Mouse (Mus musculus) stomach, embryonic 16.5 days (tissue): ENCODE results near the gene Fbln2. TPM values are rescaled to one million over a fixed set of nuclear protein-coding genes. Genes with fewer than 3 reads are reported as not detected.

ENCODE experiments used
- ATAC-seq: fragments of 200-750 bp; cut with Nextera tagmentation; 2 replicates; pipeline ENCODE4 v1.8.0; 2017; ENCODE audit warnings: moderate number of reproducible peaks, moderate TSS enrichment; ENCODE audit not compliant: insufficient read depth, low FRiP score
- H3K27ac ChIP-seq: fragments of 300-500 bp; sonication (generic); 2 replicates; pipeline ENCODE4 v1.5.1; 2014; ENCODE audit warnings: low read length
- H3K27me3 ChIP-seq: fragments of 300-500 bp; sonication (generic); 2 replicates; pipeline ENCODE4 v1.6.1; 2014; ENCODE audit warnings: low read length, control low read depth, mixed read lengths; ENCODE audit not compliant: control insufficient read depth, insufficient read depth
- H3K36me3 ChIP-seq: fragments of 300-500 bp; sonication (generic); 2 replicates; pipeline ENCODE4 v1.6.1; 2014; ENCODE audit warnings: low read length; ENCODE audit not compliant: control insufficient read depth, insufficient read depth
- H3K4me1 ChIP-seq: fragments of 300-500 bp; sonication (generic); 2 replicates; pipeline ENCODE4 v1.6.1; 2014; ENCODE audit warnings: low read length, control low read depth, mixed read lengths; ENCODE audit not compliant: control insufficient read depth, insufficient read depth
- H3K4me2 ChIP-seq: fragments of 300-500 bp; sonication (generic); 2 replicates; pipeline ENCODE4 v1.6.1; 2014; ENCODE audit warnings: low read depth, low read length, mixed read lengths
- H3K4me3 ChIP-seq: fragments of 300-500 bp; sonication (generic); replicated peaks from 2 replicates; pipeline ENCODE4 v1.5.1; 2014; ENCODE audit warnings: mild to moderate bottlenecking, low read length
- H3K9ac ChIP-seq: fragments of 300-500 bp; sonication (generic); 2 replicates; pipeline ENCODE4 v1.6.1; 2014; ENCODE audit warnings: low read length
- H3K9me3 ChIP-seq: fragments of 300-500 bp; sonication (generic); replicated peaks from 2 replicates; pipeline ENCODE4 v1.6.1; 2016; ENCODE audit warnings: low read length, control low read depth; ENCODE audit not compliant: control insufficient read depth
- WGBS: fragments of 180-500 bp; shearing (Covaris S2); extraction: QIAGEN DNeasy Blood & Tissue Kit; methylation state at CpG from one replicate; pipeline ENCODE4 v1.1.7; 2014; 5-methylcytosine and 5-hydroxymethylcytosine counted together
- polyA plus RNA-seq: library from polyadenylated mRNA; unstranded; fragments of >200 nt; fragmentation: Nextera tagmentation; extraction: Ambion mirVana; gene quantifications from 2 replicates; pipeline ENCODE4 v1.2.1, GENCODE M21; 2015

Gene Fbln2
- polyA plus RNA-seq, 1 experiment from 2014 or later, result 63.0 TPM

DNA sequence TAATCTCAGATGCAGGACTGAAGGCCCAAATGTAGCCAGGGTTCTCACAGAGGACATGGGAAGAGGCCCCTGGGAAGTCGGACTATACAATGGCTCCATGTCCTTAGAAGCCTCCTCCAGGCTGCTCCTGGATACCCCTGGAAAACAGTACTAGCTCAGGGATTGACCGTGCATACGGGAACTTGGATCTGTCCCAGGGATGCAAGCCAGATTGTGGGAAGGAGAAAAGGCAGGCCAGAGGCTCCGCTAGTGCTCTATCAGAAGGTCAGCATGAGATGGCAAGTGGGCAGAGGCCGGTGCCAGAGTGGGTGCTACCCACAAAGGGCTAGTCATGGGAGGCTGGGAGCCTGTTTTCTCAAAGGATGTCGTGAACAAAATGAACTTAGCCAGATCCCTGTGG is 25.3 kb upstream of the Fbln2 start:
- WGBS, result 67% methylated on average over 6 of the region's 6 CpGs
- H3K4me1 ChIP-seq, result no peaks in the 10 kb centered on the region
- no peaks in the 10 kb centered on the region for H3K9me3 ChIP-seq
- no peaks in the 10 kb centered on the region for H3K27me3 ChIP-seq
- no peaks in the 10 kb centered on the region for H3K36me3 ChIP-seq
- no peak overlapping the region for H3K4me3 ChIP-seq
- no peak overlapping the region for H3K4me2 ChIP-seq
- no peak overlapping the region for H3K27ac ChIP-seq
- no peak overlapping the region for H3K9ac ChIP-seq
- ATAC-seq, result no peak

DNA sequence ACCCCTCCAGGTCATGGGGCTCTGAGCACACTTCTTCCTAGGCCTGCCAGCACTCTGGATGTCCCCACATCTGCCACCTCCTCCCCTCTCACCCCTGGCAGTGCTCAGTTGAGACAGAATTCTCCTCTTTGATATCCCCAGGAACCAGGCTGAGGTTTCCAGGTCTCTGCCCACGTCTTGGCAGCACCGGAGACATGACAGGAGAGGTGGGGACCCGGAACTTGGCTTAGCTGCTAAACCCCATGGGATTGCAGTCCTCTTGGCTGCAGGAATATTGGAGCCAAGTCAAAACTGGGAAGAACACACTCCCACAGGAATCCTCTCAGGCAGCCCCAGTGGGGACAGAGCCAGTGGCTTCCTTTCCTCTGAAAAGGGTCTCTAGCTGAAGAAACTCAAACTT is 24.4 kb upstream of the Fbln2 start:
- ATAC-seq, result no peak
- no peak overlapping the region for H3K4me3 ChIP-seq
- H3K36me3 ChIP-seq, result no peaks in the 10 kb centered on the region
- no peak overlapping the region for H3K27ac ChIP-seq
- no peaks in the 10 kb centered on the region for H3K4me1 ChIP-seq
- H3K4me2 ChIP-seq, result no peak overlapping the region
- H3K9ac ChIP-seq, result no peak overlapping the region
- 62% methylated on average over 3 of the region's 3 CpGs for WGBS
- H3K27me3 ChIP-seq, result no peaks in the 10 kb centered on the region
- no peaks in the 10 kb centered on the region for H3K9me3 ChIP-seq

DNA sequence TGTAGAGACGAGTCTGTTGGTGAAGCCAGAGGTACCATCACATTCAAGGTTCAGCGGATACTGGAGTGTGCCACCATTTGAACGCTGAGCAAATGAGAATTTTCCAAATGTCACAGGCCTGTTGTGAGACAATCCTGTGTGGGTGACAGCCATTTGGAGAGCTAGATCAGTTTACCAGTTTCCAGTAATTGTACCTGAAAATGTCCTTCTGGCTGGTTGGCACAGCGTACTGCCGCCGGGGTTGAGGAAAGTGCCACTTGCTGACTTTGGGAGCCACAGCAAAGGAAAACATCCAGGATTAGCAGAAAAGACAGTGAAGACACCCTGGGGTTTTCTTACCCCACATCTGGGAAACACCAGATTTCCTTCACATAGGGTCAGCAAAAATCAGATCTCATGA is 22.3 kb upstream of the Fbln2 start:
- 87% methylated on average over 6 of the region's 6 CpGs for WGBS
- no peaks in the 10 kb centered on the region for H3K27me3 ChIP-seq
- no peak overlapping the region for H3K9ac ChIP-seq
- no peak for ATAC-seq
- no peaks in the 10 kb centered on the region for H3K4me1 ChIP-seq
- H3K9me3 ChIP-seq, result no peaks in the 10 kb centered on the region
- no peak overlapping the region for H3K4me2 ChIP-seq
- no peak overlapping the region for H3K4me3 ChIP-seq
- no peaks in the 10 kb centered on the region for H3K36me3 ChIP-seq
- no peak overlapping the region for H3K27ac ChIP-seq

DNA sequence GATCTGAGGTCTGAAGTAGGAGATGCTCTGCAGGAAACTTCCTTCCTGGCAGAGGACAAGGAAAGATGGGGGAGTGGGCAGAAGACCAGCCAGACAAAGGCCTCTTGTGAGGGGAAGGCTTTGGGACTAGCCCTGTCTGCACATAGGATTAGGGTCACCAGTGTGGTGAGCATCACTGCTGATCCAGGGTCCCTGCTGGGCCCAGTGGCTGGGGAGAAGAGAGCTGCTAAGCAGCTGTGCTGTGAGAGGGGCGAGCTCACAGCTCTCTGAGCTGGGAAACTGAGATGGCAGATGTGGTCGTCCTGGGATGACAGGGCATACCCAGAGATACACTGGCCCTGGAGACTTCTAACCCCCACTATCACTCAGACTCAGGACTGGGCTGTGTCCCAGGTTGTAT is 20.8 kb upstream of the Fbln2 start:
- 65% methylated on average over 2 of the region's 2 CpGs for WGBS
- Histone ChIP-seq H3K27ac (no peak overlapping the region), H3K4me1 (no peaks in the 10 kb centered on the region), H3K9ac (no peak overlapping the region), H3K27me3 (no peaks in the 10 kb centered on the region), H3K36me3 (no peaks in the 10 kb centered on the region), H3K9me3 (no peaks in the 10 kb centered on the region), H3K4me2 (no peak overlapping the region), H3K4me3 (no peak overlapping the region)
- ATAC-seq, result no peak

DNA sequence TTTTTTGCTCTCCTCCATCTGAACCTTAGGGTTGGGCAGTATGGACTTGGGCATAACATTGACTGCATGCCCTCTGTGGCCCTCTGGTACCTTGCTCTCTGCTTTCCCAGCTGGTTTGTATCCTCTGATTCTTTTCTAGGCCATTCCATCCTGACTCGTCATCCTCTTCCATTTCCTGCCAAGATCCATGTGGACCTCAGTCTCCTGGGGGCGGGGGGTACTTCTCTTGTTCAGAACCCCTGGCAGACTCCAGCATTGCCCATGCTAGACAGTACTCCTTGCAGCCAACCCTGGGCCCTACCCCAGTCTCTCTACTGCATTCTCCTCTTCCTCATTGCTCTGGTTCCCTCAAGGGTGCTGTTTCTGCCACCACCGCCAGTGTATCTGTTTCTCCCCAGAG is 19.8 kb upstream of the Fbln2 start:
- Histone ChIP-seq H3K36me3 (no peaks in the 10 kb centered on the region), H3K27ac (no peak overlapping the region), H3K27me3 (no peaks in the 10 kb centered on the region), H3K4me1 (no peaks in the 10 kb centered on the region), H3K9ac (no peak overlapping the region), H3K4me3 (no peak overlapping the region), H3K4me2 (no peak overlapping the region), H3K9me3 (no peaks in the 10 kb centered on the region)
- WGBS, result 72% methylated on average over 3 of the region's 3 CpGs
- no peak for ATAC-seq

DNA sequence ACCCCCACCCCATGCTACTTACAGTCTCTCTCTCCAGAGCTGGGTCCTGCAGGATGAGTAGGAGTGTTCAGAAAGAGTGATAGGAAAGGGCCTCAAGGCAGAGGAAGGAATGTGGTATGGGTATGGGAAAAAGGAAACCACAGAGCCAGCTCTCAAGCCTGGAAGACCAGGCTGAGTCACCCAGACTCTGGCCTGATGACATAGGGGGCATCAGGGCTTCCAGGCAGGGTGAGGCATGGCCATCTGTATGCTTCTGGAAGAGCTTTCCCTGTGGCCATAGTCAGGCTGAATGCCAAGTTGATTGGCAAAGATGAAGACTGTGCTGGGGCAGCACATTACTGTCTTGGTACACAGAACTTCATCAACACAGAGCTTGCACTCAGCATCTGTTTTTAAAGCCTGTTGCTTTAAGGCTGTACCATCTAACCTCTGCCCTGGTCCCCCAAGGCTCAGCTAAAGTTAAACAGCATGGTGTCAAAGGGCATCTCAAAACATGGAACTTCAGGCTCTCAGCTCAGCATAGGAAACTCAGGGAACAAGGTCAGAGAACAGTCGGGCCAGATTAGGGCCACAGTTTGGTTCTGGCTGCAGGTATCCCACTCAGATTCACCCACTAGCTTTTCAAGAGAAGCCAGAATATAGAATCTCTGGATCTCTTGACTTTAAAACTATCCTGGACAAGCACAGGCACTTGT is 19.3 kb upstream of the Fbln2 start:
- H3K4me1 ChIP-seq, result no peaks in the 10 kb centered on the region
- H3K9me3 ChIP-seq, result no peaks in the 10 kb centered on the region
- no peaks in the 10 kb centered on the region for H3K36me3 ChIP-seq
- no peak for ATAC-seq
- H3K4me3 ChIP-seq, result no peak overlapping the region
- no peaks in the 10 kb centered on the region for H3K27me3 ChIP-seq
- no peak overlapping the region for H3K9ac ChIP-seq
- H3K4me2 ChIP-seq, result no peak overlapping the region
- no peak overlapping the region for H3K27ac ChIP-seq
- 48% methylated on average over 1 of the region's 1 CpGs for WGBS

DNA sequence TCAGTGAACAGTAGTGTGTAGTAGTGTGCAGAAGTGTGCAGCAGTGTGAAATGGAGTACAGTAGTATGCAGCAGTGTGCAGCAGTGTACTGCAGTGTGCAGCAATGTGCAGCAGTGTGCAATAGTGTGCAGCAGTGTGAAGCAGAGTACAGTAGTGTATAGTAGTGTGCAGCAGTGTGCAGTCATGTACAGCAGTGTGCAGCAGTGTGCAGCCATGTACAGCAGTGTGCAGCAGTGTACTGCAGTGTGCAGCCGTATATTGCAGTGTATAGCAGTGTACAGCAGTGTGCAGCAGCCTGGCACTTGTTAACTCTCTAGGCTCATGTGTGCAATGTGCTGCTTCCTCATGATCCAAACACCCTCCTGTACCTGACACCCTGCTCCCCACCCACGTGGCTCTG is 13.8 kb upstream of the Fbln2 start:
- H3K9me3 ChIP-seq, result no peaks in the 10 kb centered on the region
- H3K36me3 ChIP-seq, result no peaks in the 10 kb centered on the region
- H3K4me3 ChIP-seq, result no peak overlapping the region
- H3K9ac ChIP-seq, result no peak overlapping the region
- 76% methylated on average over 2 of the region's 2 CpGs for WGBS
- H3K27ac ChIP-seq, result no peak overlapping the region
- no peak overlapping the region for H3K4me2 ChIP-seq
- ATAC-seq, result no peak
- peaks cover 11% of the 10 kb centered on the region; the same call in 1 of the 2 replicates for H3K4me1 ChIP-seq
- no peaks in the 10 kb centered on the region for H3K27me3 ChIP-seq

DNA sequence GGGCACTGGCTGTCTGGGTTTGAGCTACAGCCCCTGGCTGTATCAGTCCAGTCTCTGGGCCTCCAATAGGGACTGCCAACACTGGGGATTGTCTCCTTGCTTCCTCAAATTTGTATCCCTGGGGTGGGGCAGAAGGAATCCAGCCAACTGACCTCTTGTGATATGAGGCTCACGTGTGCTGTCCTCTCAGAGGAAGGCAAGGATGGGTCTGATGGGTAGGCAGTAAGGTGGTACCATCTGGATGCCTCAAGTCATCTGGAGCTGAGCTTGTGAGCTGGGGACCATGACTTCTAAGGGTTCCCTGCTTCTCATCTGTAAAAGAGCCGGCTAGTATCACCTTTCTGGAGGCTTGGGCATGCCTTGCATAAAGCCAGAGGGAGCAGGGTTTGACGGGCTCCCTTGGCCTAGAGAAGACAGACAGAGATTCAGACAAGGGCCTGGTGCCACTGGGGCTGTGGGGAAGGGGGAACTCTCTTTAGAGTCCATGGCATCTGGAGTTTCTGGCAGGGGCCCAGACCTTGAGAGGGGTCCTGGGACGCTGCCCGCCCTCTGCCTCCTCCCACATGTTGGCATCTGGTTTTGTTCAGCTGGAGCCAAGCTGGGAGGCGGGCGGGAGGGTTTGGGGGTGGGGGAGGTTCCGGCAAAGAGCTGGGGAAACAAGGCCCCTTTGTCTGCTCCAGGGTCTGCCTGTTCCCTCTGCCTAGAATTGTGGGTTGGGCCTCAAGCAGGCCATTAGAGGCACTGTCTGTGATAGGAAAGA is 11.6 kb upstream of the Fbln2 start:
- Histone ChIP-seq H3K36me3 (no peaks in the 10 kb centered on the region), H3K27ac (peak overlapping the region; percentile 12; the same call in 1 of the 2 replicates), H3K4me3 (no peak overlapping the region), H3K9me3 (no peaks in the 10 kb centered on the region), H3K27me3 (no peaks in the 10 kb centered on the region), H3K4me2 (no peak overlapping the region), H3K9ac (no peak overlapping the region), H3K4me1 (peaks cover 11% of the 10 kb centered on the region; the same call in 1 of the 2 replicates)
- peak; percentile 52; the same call in 1 of the 2 replicates for ATAC-seq
- 34% methylated on average over 8 of the region's 8 CpGs for WGBS

DNA sequence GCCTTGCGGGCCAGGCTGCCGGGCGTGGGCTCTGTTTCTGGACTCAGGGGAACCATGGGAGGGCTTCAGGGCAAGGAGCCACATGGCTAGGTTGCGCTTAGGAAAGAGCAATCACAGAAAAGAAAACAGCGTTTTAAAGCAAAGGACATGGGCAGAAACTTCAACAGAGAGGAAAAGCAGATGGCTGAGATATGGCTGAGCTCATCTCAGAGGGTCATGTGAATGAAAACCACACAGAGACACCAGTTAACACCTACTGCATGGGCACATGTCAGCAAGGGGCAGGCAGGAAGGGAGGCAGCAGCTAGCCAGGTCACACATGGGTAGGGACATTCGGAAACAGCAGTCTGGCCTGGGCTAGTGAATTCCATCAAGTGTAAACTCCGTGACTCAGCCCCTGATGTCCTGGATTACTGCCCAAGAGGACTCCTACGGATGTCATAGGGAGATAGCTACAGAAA is 10.3 kb upstream of the Fbln2 start:
- 68% methylated on average over 8 of the region's 8 CpGs for WGBS
- no peaks in the 10 kb centered on the region for H3K27me3 ChIP-seq
- no peaks in the 10 kb centered on the region for H3K36me3 ChIP-seq
- H3K4me2 ChIP-seq, result no peak overlapping the region
- ATAC-seq, result no peak
- peak overlapping the region; percentile 38 for H3K27ac ChIP-seq
- no peak overlapping the region for H3K9ac ChIP-seq
- no peaks in the 10 kb centered on the region for H3K9me3 ChIP-seq
- no peak overlapping the region for H3K4me3 ChIP-seq
- H3K4me1 ChIP-seq, result peaks cover 11% of the 10 kb centered on the region; the same call in 1 of the 2 replicates
